Mouse (Mus musculus) Patski (cell line): ENCODE measurements around the gene Omt2b. TPM values are rescaled to one million over a fixed set of nuclear protein-coding genes. Genes with fewer than 3 reads are reported as not detected.

Experiments used
- ATAC-seq: fragments of 100-300 bp; one replicate; pipeline ENCODE4 v1.8.0; 2021
- CTCF ChIA-PET: fragments of 350-600 bp; sonication (Branson Sonifier 250); formaldehyde crosslinking; loops from one replicate; lab custom pipeline; 2022; ENCODE audit warnings: inconsistent platforms; lab: Charles Lee
- POLR2A ChIA-PET: fragments of 350-600 bp; sonication (Branson Sonifier 250); formaldehyde crosslinking; loops from one replicate; lab custom pipeline; 2022; ENCODE audit warnings: antibody characterized with exemption, inconsistent platforms; lab: Charles Lee
- DNase-seq: peaks from one replicate; pipeline ENCODE4 v3.0.0-alpha.2; 2011; ENCODE audit warnings: low read depth, low spot score
- H3K27me3 ChIP-seq: fragments of 371-371 bp; one replicate; pipeline ENCODE4 v1.5.1; 2021
- CTCF ChIP-seq: fragments of 100-300 bp; IDR thresholded peaks from one replicate; pipeline ENCODE4 v1.5.1; 2021
- in situ Hi-C: fragments of 300-500 bp; cut with MboI; formaldehyde crosslinking; loops from 3 replicates; pipeline ENCODE4 v1.11.1; 2018; ENCODE audit warnings: low pct_unique_long_range_greater_than_20kb, mixed read lengths
- polyA plus RNA-seq: library from polyadenylated mRNA; unstranded; gene quantifications from one replicate; pipeline ENCODE4 v1.2.3, GENCODE M21; 2021

Omt2b gene
- polyA plus RNA-seq, 1 experiment from 2014 or later: not detected

- TF ChIP-seq CTCF: no peak
- in situ Hi-C loops: loop anchor here (25.0 kb wide), 1 partner anchor 169 kb away; no protein-coding TSS in a partner anchor
- ChIA-PET POLR2A (no interaction called here), CTCF (no interaction called here)
- H3K27me3 ChIP-seq: no peaks in the 10 kb centered on the region
- ATAC-seq (no peak), DNase-seq (no peak)
Observed at GRCm38 (mm10) chr9:78368671-78369293, 41.4 kb downstream of the Omt2b start.

- no peak for TF ChIP-seq CTCF
- no peak for DNase-seq
- POLR2A ChIA-PET: no interaction called here
- no peak for ATAC-seq
- in situ Hi-C loops: loop anchor here (25.0 kb wide), 1 partner anchor 168 kb away; no protein-coding TSS in a partner anchor
- CTCF ChIA-PET: no interaction called here
- no peaks in the 10 kb centered on the region for H3K27me3 ChIP-seq
Observed at GRCm38 (mm10) chr9:78369349-78369748, 42.0 kb downstream of the Omt2b start.

DNA sequence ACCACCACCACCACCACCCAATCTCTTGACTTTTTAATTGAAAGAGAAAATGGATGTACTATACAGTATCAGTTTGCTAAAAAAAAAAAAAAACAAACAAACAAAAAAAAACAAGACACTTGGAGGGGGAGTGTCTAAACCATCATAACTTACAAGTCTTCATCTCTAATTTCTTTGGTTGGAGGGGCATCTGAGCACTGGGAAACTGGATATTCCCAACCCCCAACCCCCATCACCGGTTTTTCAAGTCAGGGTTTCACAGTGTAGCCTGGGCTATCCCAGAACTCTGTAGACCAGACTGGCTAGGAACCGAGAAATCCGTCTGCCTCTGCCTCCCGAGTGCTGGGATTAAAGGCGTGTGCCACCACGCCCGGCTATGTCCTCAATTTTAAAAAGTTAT, 42.4 kb downstream of the Omt2b start:
- in situ Hi-C loops: loop anchor here (25.0 kb wide), 1 partner anchor 168 kb away; no protein-coding TSS in a partner anchor
- no peak for DNase-seq

DNA sequence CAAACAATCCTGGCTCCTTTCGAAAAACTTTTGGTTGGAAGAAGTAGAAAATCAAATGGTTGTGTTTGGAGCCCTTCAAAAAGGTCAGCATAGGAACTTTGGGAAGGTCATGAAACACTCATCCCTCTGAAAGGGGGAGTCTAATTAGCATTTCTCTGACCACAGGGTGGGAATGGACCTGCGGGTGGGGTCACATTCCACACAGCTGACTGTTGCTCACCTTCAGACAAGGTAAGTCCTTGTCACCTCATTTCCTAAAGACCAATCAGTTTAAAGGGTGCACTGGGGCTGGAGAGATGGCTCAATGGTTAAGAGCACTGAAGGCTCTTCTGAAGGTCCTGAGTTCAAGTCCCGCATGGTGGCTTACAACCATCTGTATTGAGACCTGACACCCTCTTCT, 44.1 kb downstream of the Omt2b start:
- TF ChIP-seq CTCF: no peak
- DNase-seq: no peak
- in situ Hi-C loops: loop anchor here (25.0 kb wide), 1 partner anchor 166 kb away; no protein-coding TSS in a partner anchor
- CTCF ChIA-PET: no interaction called here
- no peak for ATAC-seq
- POLR2A ChIA-PET: interaction anchor here (1.5 kb wide), 1 partner anchor 14 kb away, joined by 4 read pairs; no protein-coding TSS in a partner anchor
- no peaks in the 10 kb centered on the region for H3K27me3 ChIP-seq

More for the DNA sequence above, 42.4 kb downstream of the Omt2b start:
- no peaks in the 10 kb centered on the region for H3K27me3 ChIP-seq
- ChIA-PET CTCF (no interaction called here), POLR2A (interaction anchor here (1.5 kb wide), 1 partner anchor 16 kb away, joined by 4 read pairs; no protein-coding TSS in a partner anchor)
- no peak for ATAC-seq
- TF ChIP-seq CTCF: no peak

- ATAC-seq (no peak), DNase-seq (no peak)
- TF ChIP-seq CTCF: no peak
- POLR2A ChIA-PET: no interaction called here
- CTCF ChIA-PET: interaction anchor here (2.1 kb wide), 1 partner anchor 15 kb away, joined by 5 read pairs; no protein-coding TSS in a partner anchor
- H3K27me3 ChIP-seq: no peaks in the 10 kb centered on the region
- in situ Hi-C loops: loop anchor here (25.0 kb wide), 1 partner anchor 164 kb away; no protein-coding TSS in a partner anchor
Observed at GRCm38 (mm10) chr9:78372827-78373504, 45.6 kb downstream of the Omt2b start.

GRCm38 (mm10) chr9:78374397-78374796, 47.0 kb downstream of the Omt2b start:
- no peaks in the 10 kb centered on the region for H3K27me3 ChIP-seq
- CTCF ChIA-PET: interaction anchor here (2.1 kb wide), 1 partner anchor 17 kb away, joined by 5 read pairs; no protein-coding TSS in a partner anchor
- TF ChIP-seq CTCF: no peak
- in situ Hi-C loops: loop anchor here (25.0 kb wide), 1 partner anchor 163 kb away; no protein-coding TSS in a partner anchor
- POLR2A ChIA-PET: no interaction called here
- DNase-seq (no peak), ATAC-seq (no peak)

DNA sequence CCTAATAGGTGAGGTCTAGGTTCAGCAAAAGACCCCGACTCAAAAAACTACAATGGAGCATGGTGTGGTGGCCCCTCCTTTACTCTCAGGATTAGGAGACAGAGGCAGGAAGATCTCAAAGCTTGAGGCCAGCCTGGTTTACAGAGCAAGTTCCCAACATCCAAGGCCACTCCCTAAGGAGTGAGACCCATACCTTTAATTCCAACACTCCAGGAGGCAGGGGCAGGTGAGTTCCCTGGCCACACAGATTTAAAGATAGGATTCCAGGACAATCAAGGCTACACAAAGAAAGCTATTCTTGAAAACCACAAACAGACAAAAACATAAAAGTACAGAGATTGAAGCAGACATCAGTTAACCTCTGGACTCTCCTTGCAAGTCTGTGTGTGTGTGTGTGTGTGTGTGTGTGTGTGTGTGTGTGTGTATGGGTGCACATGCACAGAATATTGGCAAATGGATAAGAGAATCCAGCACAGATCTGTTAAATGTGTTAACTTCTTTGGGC, 47.5 kb downstream of the Omt2b start:
- ChIA-PET POLR2A (interaction anchor here (0.9 kb wide), 1 partner anchor 17 kb away, joined by 3 read pairs; no protein-coding TSS in a partner anchor), CTCF (no interaction called here)
- in situ Hi-C loops: loop anchor here (25.0 kb wide), 1 partner anchor 162 kb away; no protein-coding TSS in a partner anchor
- H3K27me3 ChIP-seq: no peaks in the 10 kb centered on the region
- no peak for TF ChIP-seq CTCF
- DNase-seq: no peak
- no peak for ATAC-seq

- DNase-seq (no peak), ATAC-seq (no peak)
- in situ Hi-C loops: no loop called here
- H3K27me3 ChIP-seq: no peaks in the 10 kb centered on the region
- POLR2A ChIA-PET: interaction anchor here (0.9 kb wide), 1 partner anchor 18 kb away, joined by 3 read pairs; no protein-coding TSS in a partner anchor
- CTCF ChIA-PET: no interaction called here
- TF ChIP-seq CTCF: no peak
Observed at GRCm38 (mm10) chr9:78375486-78375885, 48.1 kb downstream of the Omt2b start.

- TF ChIP-seq CTCF: no peak
- in situ Hi-C loops: no loop called here
- CTCF ChIA-PET: interaction anchor here (1.5 kb wide), 1 partner anchor 20 kb away, joined by 4 read pairs; no protein-coding TSS in a partner anchor
- POLR2A ChIA-PET: no interaction called here
- DNase-seq (no peak), ATAC-seq (no peak)
- no peaks in the 10 kb centered on the region for H3K27me3 ChIP-seq
Observed at GRCm38 (mm10) chr9:78377546-78377945, 50.2 kb downstream of the Omt2b start.

DNA sequence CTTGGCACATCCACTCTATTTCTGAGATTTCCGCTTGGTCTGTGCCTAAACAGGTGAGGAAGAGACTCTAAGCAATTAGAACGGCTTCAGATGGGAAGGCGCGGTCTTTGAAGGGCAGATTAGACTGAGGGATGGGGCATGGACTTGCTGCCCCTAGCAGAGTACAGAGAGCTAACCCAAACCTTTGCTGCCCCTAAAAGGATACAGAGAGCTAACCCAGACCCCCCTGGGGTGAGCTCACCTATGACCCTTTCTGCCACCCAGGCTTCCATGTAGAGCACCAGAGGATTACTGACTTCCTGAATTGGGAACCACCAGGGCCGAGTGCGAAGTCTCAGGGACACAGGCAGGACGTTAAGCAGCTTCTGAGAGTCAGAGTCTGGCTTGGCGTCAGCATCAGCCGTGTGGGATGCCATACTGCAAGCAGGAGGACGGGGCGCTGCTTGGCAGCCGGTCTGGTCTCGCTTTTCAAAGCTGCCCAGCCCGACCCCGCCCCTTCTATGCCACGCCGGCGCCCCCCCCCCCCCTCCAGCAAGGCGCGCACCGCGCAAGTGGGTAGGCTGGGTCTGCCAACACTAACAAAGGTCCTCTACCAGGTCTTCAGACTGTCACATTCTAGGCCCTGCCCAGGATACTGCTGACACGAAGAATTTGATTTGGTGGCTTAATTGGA, 50.9 kb downstream of the Omt2b start, which contains the start of gene Ooep:
Gene Ooep, minus strand, starts transcription at position 613 of the 673 bp plus-strand sequence.
- in situ Hi-C loops: no loop called here
- ChIA-PET POLR2A (no interaction called here), CTCF (interaction anchor here (1.5 kb wide), 1 partner anchor 21 kb away, joined by 4 read pairs; no protein-coding TSS in a partner anchor)
- DNase-seq (no peak), ATAC-seq (no peak)
- H3K27me3 ChIP-seq: no peaks in the 10 kb centered on the region
- no peak for TF ChIP-seq CTCF

Other genes starting within 250 kb of the Omt2b start
- 52.2 TPM for gene Fbxo9, start 218.5 kb upstream of the Omt2b start, polyA plus RNA-seq
- 19.0 TPM for gene Ick, start 218.4 kb upstream of the Omt2b start, polyA plus RNA-seq
- 18.1 TPM for gene Gsta4, start 144.8 kb upstream of the Omt2b start, polyA plus RNA-seq
- gene Gsta1, start 96.9 kb upstream of the Omt2b start, polyA plus RNA-seq: 1.8 TPM
- 0.51 TPM for gene Gm3776, start 70.5 kb upstream of the Omt2b start, polyA plus RNA-seq
- 0.26 TPM for gene Gm10639, start 37.7 kb upstream of the Omt2b start, polyA plus RNA-seq
- gene Omt2a, start 12.8 kb upstream of the Omt2b start, polyA plus RNA-seq: not detected
- gene Gsta2, start 28.2 kb downstream of the Omt2b start, polyA plus RNA-seq: 2.1 TPM
- gene Dppa5a, start 40.6 kb downstream of the Omt2b start, polyA plus RNA-seq: not detected
- not detected for gene Ooep, start 51.1 kb downstream of the Omt2b start, polyA plus RNA-seq
- gene Ddx43, start 68.2 kb downstream of the Omt2b start, polyA plus RNA-seq: 0.03 TPM
- gene Cgas, start 115.6 kb downstream of the Omt2b start, polyA plus RNA-seq: 3.0 TPM
- gene Mto1, start 120.6 kb downstream of the Omt2b start, polyA plus RNA-seq: 23.8 TPM
- gene Gm17324, start 121.2 kb downstream of the Omt2b start, polyA plus RNA-seq: not detected
- gene Eef1a1, start 161.6 kb downstream of the Omt2b start, polyA plus RNA-seq: 8,737 TPM